Mouse (Mus musculus) kidney, postnatal 0 days (tissue): ENCODE results near the gene Nfia. TPM values are rescaled to one million over a fixed set of nuclear protein-coding genes. Genes with fewer than 3 reads are reported as not detected.
A peak's percentile ranks its signal among the peaks of the same experiment; 100 is the strongest.

Source experiments
- ATAC-seq: fragments of 200-750 bp; cut with Nextera tagmentation; replicated peaks from 2 replicates; pipeline ENCODE4 v1.8.0; 2017; ENCODE audit warnings: low read depth, moderate number of reproducible peaks, moderate TSS enrichment, moderate library complexity; ENCODE audit not compliant: low FRiP score
- DNase-seq: peaks from one replicate; pipeline ENCODE4 v3.0.0-alpha.2; 2016; ENCODE audit warnings: low spot score
- H3K27ac ChIP-seq: fragments of 300-500 bp; sonication (generic); 2 replicates; pipeline ENCODE4 v1.5.1; 2014; ENCODE audit warnings: mild to moderate bottlenecking
- H3K27me3 ChIP-seq: fragments of 300-500 bp; sonication (generic); 2 replicates; pipeline ENCODE4 v1.6.1; 2014; ENCODE audit warnings: low read length, mixed read lengths; ENCODE audit not compliant: insufficient read depth
- H3K36me3 ChIP-seq: fragments of 300-500 bp; sonication (generic); 2 replicates; pipeline ENCODE4 v1.6.1; 2014; ENCODE audit warnings: low read length, mixed read lengths; ENCODE audit not compliant: insufficient read depth
- H3K4me1 ChIP-seq: fragments of 300-500 bp; sonication (generic); replicated peaks from 2 replicates; pipeline ENCODE4 v1.6.1; 2014; ENCODE audit warnings: antibody characterized with exemption, low read length, mixed read lengths; ENCODE audit not compliant: insufficient read depth
- H3K4me2 ChIP-seq: fragments of 300-500 bp; sonication (generic); 2 replicates; pipeline ENCODE4 v1.6.1; 2014; ENCODE audit warnings: mild to moderate bottlenecking, low read length, moderate library complexity, mixed read lengths
- H3K4me3 ChIP-seq: fragments of 300-500 bp; sonication (generic); replicated peaks from 2 replicates; pipeline ENCODE4 v1.5.1; 2014; ENCODE audit warnings: low read depth, low read length
- H3K9ac ChIP-seq: fragments of 300-500 bp; sonication (generic); 2 replicates; pipeline ENCODE4 v1.6.1; 2014; ENCODE audit warnings: low read depth, low read length
- H3K9me3 ChIP-seq: fragments of 300-500 bp; sonication (generic); replicated peaks from 2 replicates; pipeline ENCODE4 v1.6.1; 2016; ENCODE audit warnings: low read length, inconsistent platforms, mixed read lengths
- CTCF ChIP-seq: IDR thresholded peaks from 2 replicates; pipeline ENCODE4 v1.5.1; 2016; ENCODE audit warnings: antibody characterized with exemption, low read depth, mild to moderate bottlenecking, moderate library complexity
- WGBS: fragments of 180-500 bp; shearing (Covaris S2); extraction: QIAGEN DNeasy Blood & Tissue Kit; methylation state at CpG from one replicate; pipeline ENCODE4 v1.1.7; 2014; 5-methylcytosine and 5-hydroxymethylcytosine counted together
- polyA plus RNA-seq: library from polyadenylated mRNA; unstranded; fragments of >200 nt; fragmentation: Nextera tagmentation; extraction: Ambion mirVana; gene quantifications from 2 replicates; pipeline ENCODE4 v1.2.1, GENCODE M21; 2015

Nfia gene
- polyA plus RNA-seq: 25.9 and 29.1 TPM in 2 replicates

DNA sequence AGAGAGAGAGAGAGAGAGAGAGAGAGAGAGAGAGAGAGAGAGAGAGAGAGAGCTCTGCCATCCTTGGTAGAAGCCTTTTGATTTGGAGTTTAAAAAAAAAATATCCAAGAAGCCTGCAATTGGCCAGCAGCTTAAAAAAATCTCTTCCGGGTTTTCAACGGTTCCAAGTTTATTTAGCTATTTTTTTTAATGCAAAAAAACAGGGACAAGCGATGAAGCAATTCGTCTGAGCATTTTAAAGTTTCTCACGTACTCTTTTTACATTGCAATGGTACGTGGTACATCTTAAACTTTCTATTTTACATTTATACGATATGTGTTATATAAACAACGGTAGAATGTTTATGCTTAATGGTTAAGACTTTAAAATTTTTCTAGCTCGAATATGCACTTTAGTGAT is at the start of gene Nfia:
TSS of gene Nfia (plus strand) at position 94 of the 400 bp plus-strand sequence.
- Histone ChIP-seq H3K4me2 (peak within 1 kb of the TSS; percentile 70), H3K9ac (peak within 1 kb of the TSS; percentile 50), H3K36me3 (no peaks in the 10 kb centered on the region), H3K27ac (peak within 1 kb of the TSS; percentile 92), H3K27me3 (no peaks in the 10 kb centered on the region), H3K4me3 (peak within 1 kb of the TSS; percentile 33), H3K9me3 (no peaks in the 10 kb centered on the region), H3K4me1 (no peaks in the 10 kb centered on the region; the same call in 1 of the 2 replicates)
- no peak for TF ChIP-seq CTCF
- ATAC-seq: no peak
- WGBS: 0% methylated on average over 9 of the region's 9 CpGs
- DNase-seq: peak; percentile 90

DNA sequence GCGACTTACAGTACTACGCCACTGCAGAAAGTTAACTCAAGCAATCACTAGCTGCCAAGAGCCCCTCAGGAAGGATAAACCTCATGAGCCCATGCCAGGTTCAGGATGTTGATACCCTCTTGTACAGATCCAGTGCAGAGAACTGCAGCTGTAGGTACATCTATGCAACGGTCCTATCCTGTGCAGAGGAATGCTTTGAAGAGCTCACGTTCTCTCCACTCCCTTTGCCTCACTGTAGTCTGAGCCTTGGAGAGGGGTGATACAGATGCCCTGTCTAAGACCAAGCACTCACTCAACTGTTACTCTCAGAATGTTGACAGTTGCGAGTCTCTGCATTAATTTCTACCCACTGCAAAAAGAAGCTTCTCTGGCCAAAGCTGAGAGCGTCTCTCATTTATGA is 49.2 kb upstream of the Nfia start:
- 88% methylated on average over 6 of the region's 6 CpGs for whole genome bisulfite sequencing
- no peak overlapping the region for H3K4me2 ChIP-seq
- DNase-seq (no peak), ATAC-seq (no peak)
- no peak overlapping the region for H3K9ac ChIP-seq
- no peak overlapping the region for H3K4me3 ChIP-seq
- no peak overlapping the region for H3K27ac ChIP-seq
- no peaks in the 10 kb centered on the region for H3K9me3 ChIP-seq
- TF ChIP-seq CTCF: no peak
- H3K36me3 ChIP-seq: no peaks in the 10 kb centered on the region
- no peaks in the 10 kb centered on the region for H3K4me1 ChIP-seq
- H3K27me3 ChIP-seq: no peaks in the 10 kb centered on the region

- no peaks in the 10 kb centered on the region for H3K27me3 ChIP-seq
- H3K4me2 ChIP-seq: no peak overlapping the region
- H3K27ac ChIP-seq: no peak overlapping the region
- ATAC-seq (no peak), DNase-seq (no peak)
- H3K4me1 ChIP-seq: no peaks in the 10 kb centered on the region
- no peaks in the 10 kb centered on the region for H3K36me3 ChIP-seq
- 96% methylated on average over 4 of the region's 4 CpGs for WGBS
- H3K4me3 ChIP-seq: no peak overlapping the region
- TF ChIP-seq CTCF: no peak
- H3K9me3 ChIP-seq: no peaks in the 10 kb centered on the region
- H3K9ac ChIP-seq: no peak overlapping the region
These were observed 44.0 kb upstream of the Nfia start for GRCm38 (mm10) chr4:97728520-97728919.

- Histone ChIP-seq H3K4me3 (no peak overlapping the region), H3K27ac (no peak overlapping the region), H3K4me2 (no peak overlapping the region), H3K9me3 (no peaks in the 10 kb centered on the region), H3K4me1 (no peaks in the 10 kb centered on the region), H3K36me3 (no peaks in the 10 kb centered on the region), H3K9ac (no peak overlapping the region), H3K27me3 (no peaks in the 10 kb centered on the region)
- no peak for TF ChIP-seq CTCF
- DNase-seq (no peak), ATAC-seq (no peak)
- 52% methylated on average over 6 of the region's 6 CpGs for WGBS
These were observed 42.5 kb upstream of the Nfia start for GRCm38 (mm10) chr4:97729999-97730398.

- Histone ChIP-seq H3K4me3 (no peak overlapping the region), H3K9me3 (no peaks in the 10 kb centered on the region), H3K4me1 (no peaks in the 10 kb centered on the region), H3K27ac (no peak overlapping the region), H3K9ac (no peak overlapping the region), H3K4me2 (no peak overlapping the region), H3K36me3 (no peaks in the 10 kb centered on the region), H3K27me3 (no peaks in the 10 kb centered on the region)
- 57% methylated on average over 3 of the region's 3 CpGs for WGBS
- no peak for TF ChIP-seq CTCF
- DNase-seq (no peak), ATAC-seq (no peak)
These were observed 42.1 kb upstream of the Nfia start for GRCm38 (mm10) chr4:97730416-97730815.

DNA sequence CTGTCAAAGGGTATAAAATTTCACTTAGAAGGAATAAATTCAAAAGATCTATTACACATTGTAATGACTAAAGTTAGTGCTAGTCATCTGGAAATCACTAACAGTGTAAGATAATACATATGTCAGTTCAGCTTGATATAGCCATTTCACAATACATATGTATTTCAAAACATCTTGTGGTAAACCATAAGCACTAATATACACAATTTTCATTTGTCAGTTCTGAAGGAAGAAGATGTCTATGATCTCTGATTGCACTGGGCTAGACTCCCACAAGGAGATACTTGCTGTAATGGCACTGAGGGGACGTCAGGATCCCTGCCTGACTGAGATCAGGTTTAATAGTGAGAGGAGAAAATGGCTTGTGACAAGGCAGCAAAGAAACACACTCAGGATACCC is 39.1 kb upstream of the Nfia start:
- H3K27ac ChIP-seq: no peak overlapping the region
- no peak overlapping the region for H3K4me2 ChIP-seq
- no peaks in the 10 kb centered on the region for H3K36me3 ChIP-seq
- H3K4me1 ChIP-seq: no peaks in the 10 kb centered on the region
- no peaks in the 10 kb centered on the region for H3K27me3 ChIP-seq
- DNase-seq (no peak), ATAC-seq (no peak)
- 48% methylated on average over 1 of the region's 1 CpGs for WGBS
- H3K9ac ChIP-seq: no peak overlapping the region
- no peak for TF ChIP-seq CTCF
- H3K4me3 ChIP-seq: no peak overlapping the region
- no peaks in the 10 kb centered on the region for H3K9me3 ChIP-seq

GRCm38 (mm10) chr4:97743932-97744331 is 28.6 kb upstream of the Nfia start:
- Histone ChIP-seq H3K27ac (no peak overlapping the region), H3K36me3 (no peaks in the 10 kb centered on the region), H3K4me3 (no peak overlapping the region), H3K4me2 (no peak overlapping the region), H3K4me1 (0 out of 2 replicates have a peak, but pooled peaks cover 2% of the 10 kb centered on the region), H3K9me3 (no peaks in the 10 kb centered on the region), H3K9ac (no peak overlapping the region), H3K27me3 (no peaks in the 10 kb centered on the region)
- WGBS: 43% methylated on average over 5 of the region's 5 CpGs
- DNase-seq (peak; percentile 45), ATAC-seq (no peak)
- TF ChIP-seq CTCF: no peak
